Mouse (Mus musculus) limb, embryonic 11.5 days (tissue): ENCODE data around the gene Maml2. TPM values are rescaled to one million over a fixed set of nuclear protein-coding genes. Genes with fewer than 3 reads are reported as not detected.

Source experiments
- ATAC-seq: fragments of 200-750 bp; cut with Nextera tagmentation; 2 replicates; pipeline ENCODE4 v1.8.0; 2017; ENCODE audit warnings: low read depth; ENCODE audit not compliant: insufficient number of reproducible peaks, low FRiP score, low TSS enrichment
- DNase-seq: peaks from one replicate; pipeline ENCODE4 v3.0.0-alpha.2; 2015; ENCODE audit warnings: low spot score
- H3K27ac ChIP-seq: fragments of 300-500 bp; sonication (generic); replicated peaks from 2 replicates; pipeline ENCODE4 v1.5.1; 2014; ENCODE audit warnings: low read depth, mild to moderate bottlenecking, low read length
- H3K27me3 ChIP-seq: fragments of 300-500 bp; sonication (generic); 2 replicates; pipeline ENCODE4 v1.6.1; 2014; ENCODE audit warnings: mild to moderate bottlenecking, low read length, mixed read lengths; ENCODE audit not compliant: control insufficient read depth, insufficient read depth
- H3K36me3 ChIP-seq: fragments of 300-500 bp; sonication (generic); 2 replicates; pipeline ENCODE4 v1.6.1; 2014; ENCODE audit warnings: mild to moderate bottlenecking, low read length, moderate library complexity, mixed read lengths; ENCODE audit not compliant: control insufficient read depth, insufficient read depth
- H3K4me1 ChIP-seq: fragments of 300-500 bp; sonication (generic); 2 replicates; pipeline ENCODE4 v1.6.1; 2014; ENCODE audit warnings: low read length, mixed read lengths; ENCODE audit not compliant: control insufficient read depth, insufficient read depth
- H3K4me2 ChIP-seq: fragments of 300-500 bp; sonication (generic); 2 replicates; pipeline ENCODE4 v1.6.1; 2014; ENCODE audit warnings: low read depth, mild to moderate bottlenecking, moderate library complexity; ENCODE audit not compliant: severe bottlenecking
- H3K4me3 ChIP-seq: fragments of 300-500 bp; sonication (generic); 2 replicates; pipeline ENCODE4 v1.5.1; 2014; ENCODE audit warnings: low read depth, low read length
- H3K9ac ChIP-seq: fragments of 300-500 bp; sonication (generic); 2 replicates; pipeline ENCODE4 v1.6.1; 2014; ENCODE audit warnings: mild to moderate bottlenecking, low read length
- H3K9me3 ChIP-seq: fragments of 300-500 bp; sonication (generic); 2 replicates; pipeline ENCODE4 v1.6.1; 2016; ENCODE audit warnings: low read length; ENCODE audit not compliant: control insufficient read depth
- WGBS: fragments of 180-500 bp; shearing (Covaris S2); extraction: QIAGEN DNeasy Blood & Tissue Kit; methylation state at CpG from one replicate; pipeline ENCODE4 v1.1.7; 2014; 5-methylcytosine and 5-hydroxymethylcytosine counted together
- polyA plus RNA-seq: library from polyadenylated mRNA; unstranded; fragments of >200 nt; fragmentation: Nextera tagmentation; extraction: Ambion mirVana; gene quantifications from 2 replicates; pipeline ENCODE4 v1.2.1, GENCODE M21; 2014

Gene Maml2
- polyA plus RNA-seq, 1 experiment from 2014 or later = 9.3 TPM

- Histone ChIP-seq H3K9ac (no peak overlapping the region), H3K27ac (no peak overlapping the region), H3K4me2 (no peak overlapping the region), H3K4me3 (no peak overlapping the region), H3K27me3 (no peaks in the 10 kb centered on the region), H3K36me3 (no peaks in the 10 kb centered on the region), H3K9me3 (no peaks in the 10 kb centered on the region), H3K4me1 (peaks cover 14% of the 10 kb centered on the region; the same call in 1 of the 2 replicates)
- WGBS = 91% methylated on average over 1 of the region's 1 CpGs
- no peak for DNase-seq
- no peak for ATAC-seq
Observed at GRCm38 (mm10) chr9:13588786-13589185, 291.0 kb downstream of the Maml2 start.

DNA sequence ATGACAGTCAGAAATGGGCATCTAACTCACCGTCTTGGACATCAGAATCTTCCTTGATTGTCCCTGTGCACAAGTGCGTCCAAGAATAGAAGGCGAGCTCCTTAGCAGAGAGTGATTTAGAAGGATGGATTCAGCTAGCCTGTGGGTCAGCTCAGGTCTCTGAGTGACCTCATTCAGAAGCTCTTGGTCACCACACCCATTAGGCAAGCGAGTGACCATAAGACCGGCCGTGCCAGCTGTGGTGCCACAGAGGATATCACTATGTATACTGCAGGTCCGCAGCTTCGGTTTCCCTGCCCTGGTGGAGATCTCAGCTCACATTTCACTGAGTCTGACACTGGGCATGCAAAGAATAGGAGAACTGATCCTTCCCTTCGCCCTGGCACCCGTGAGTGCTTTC is 294.9 kb downstream of the Maml2 start:
- Histone ChIP-seq H3K4me3 (no peak overlapping the region), H3K27ac (no peak overlapping the region), H3K36me3 (no peaks in the 10 kb centered on the region), H3K9me3 (no peaks in the 10 kb centered on the region), H3K27me3 (no peaks in the 10 kb centered on the region), H3K9ac (no peak overlapping the region), H3K4me1 (no peaks in the 10 kb centered on the region), H3K4me2 (no peak overlapping the region)
- no peak for DNase-seq
- no peak for ATAC-seq
- 91% methylated on average over 10 of the region's 10 CpGs for WGBS

DNA sequence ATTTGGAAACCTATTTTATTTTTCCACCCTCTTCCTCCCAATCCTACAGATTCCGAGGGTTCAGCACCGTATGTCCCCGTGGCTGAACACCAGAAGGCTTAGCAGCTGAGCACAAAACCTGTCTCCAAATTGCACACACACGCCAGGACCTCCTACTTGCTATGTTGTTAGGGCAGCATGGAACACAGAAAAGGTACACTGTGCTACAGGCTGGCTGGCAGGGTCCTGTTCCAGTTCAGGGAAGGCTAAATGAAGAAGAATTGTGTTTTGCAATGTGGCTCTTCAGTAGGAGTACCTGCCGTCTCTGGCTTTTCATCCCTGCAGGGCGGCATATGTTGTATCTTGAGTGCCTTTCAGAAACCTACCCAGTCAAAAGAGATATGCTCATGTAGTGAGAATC is 300.0 kb downstream of the Maml2 start:
- no peaks in the 10 kb centered on the region for H3K27me3 ChIP-seq
- 90% methylated on average over 6 of the region's 6 CpGs for WGBS
- DNase-seq (no peak), ATAC-seq (no peak)
- no peak overlapping the region for H3K9ac ChIP-seq
- no peaks in the 10 kb centered on the region for H3K36me3 ChIP-seq
- H3K27ac ChIP-seq = no peak overlapping the region
- no peaks in the 10 kb centered on the region for H3K4me1 ChIP-seq
- no peak overlapping the region for H3K4me2 ChIP-seq
- no peak overlapping the region for H3K4me3 ChIP-seq
- H3K9me3 ChIP-seq = no peaks in the 10 kb centered on the region

- Histone ChIP-seq H3K4me3 (no peak overlapping the region), H3K9me3 (no peaks in the 10 kb centered on the region), H3K9ac (no peak overlapping the region), H3K4me2 (no peak overlapping the region), H3K4me1 (no peaks in the 10 kb centered on the region), H3K27ac (no peak overlapping the region), H3K27me3 (no peaks in the 10 kb centered on the region), H3K36me3 (no peaks in the 10 kb centered on the region)
- ATAC-seq (no peak), DNase-seq (no peak)
- 77% methylated on average over 4 of the region's 4 CpGs for WGBS
Observed at GRCm38 (mm10) chr9:13598596-13599333, 301.0 kb downstream of the Maml2 start.

GRCm38 (mm10) chr9:13599334-13599614 is 301.5 kb downstream of the Maml2 start:
- ATAC-seq (no peak), DNase-seq (no peak)
- Histone ChIP-seq H3K4me2 (no peak overlapping the region), H3K9me3 (no peaks in the 10 kb centered on the region), H3K27ac (no peak overlapping the region), H3K4me3 (no peak overlapping the region), H3K4me1 (no peaks in the 10 kb centered on the region), H3K27me3 (no peaks in the 10 kb centered on the region), H3K9ac (no peak overlapping the region), H3K36me3 (no peaks in the 10 kb centered on the region)
- WGBS = 90% methylated on average over 3 of the region's 3 CpGs

- Histone ChIP-seq H3K27ac (no peak overlapping the region), H3K36me3 (no peaks in the 10 kb centered on the region), H3K4me3 (no peak overlapping the region), H3K9ac (no peak overlapping the region), H3K9me3 (no peaks in the 10 kb centered on the region), H3K27me3 (no peaks in the 10 kb centered on the region), H3K4me1 (no peaks in the 10 kb centered on the region), H3K4me2 (no peak overlapping the region)
- DNase-seq (no peak), ATAC-seq (no peak)
- WGBS = 91% methylated on average over 6 of the region's 6 CpGs
Observed at GRCm38 (mm10) chr9:13599800-13600199, 302.0 kb downstream of the Maml2 start.

DNA sequence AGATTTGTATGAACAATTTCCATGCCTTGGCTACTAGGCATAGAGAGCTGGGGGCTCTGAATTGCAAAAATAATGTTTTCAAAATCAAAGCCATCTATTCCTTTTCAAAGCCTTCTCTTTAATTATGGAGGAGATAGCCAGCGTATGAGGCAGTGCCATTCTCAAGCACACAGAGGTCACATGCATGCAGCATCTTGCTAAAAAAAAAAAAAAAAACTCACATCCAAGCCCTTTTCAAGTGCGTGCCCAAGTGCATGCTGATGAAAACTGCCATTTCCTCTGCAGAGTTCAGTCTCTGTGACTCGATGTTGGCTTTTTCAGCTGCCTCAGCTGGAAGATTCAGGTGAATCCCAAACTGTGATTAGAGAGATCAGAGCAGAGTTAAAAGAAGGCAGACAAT is 304.0 kb downstream of the Maml2 start:
- Histone ChIP-seq H3K9ac (no peak overlapping the region), H3K27me3 (no peaks in the 10 kb centered on the region), H3K36me3 (no peaks in the 10 kb centered on the region), H3K4me2 (no peak overlapping the region), H3K9me3 (no peaks in the 10 kb centered on the region), H3K27ac (no peak overlapping the region), H3K4me1 (no peaks in the 10 kb centered on the region), H3K4me3 (no peak overlapping the region)
- ATAC-seq (no peak), DNase-seq (no peak)
- WGBS = 86% methylated on average over 3 of the region's 3 CpGs

GRCm38 (mm10) chr9:13603533-13604143 is 305.9 kb downstream of the Maml2 start:
- 80% methylated on average over 8 of the region's 8 CpGs for WGBS
- no peaks in the 10 kb centered on the region for H3K36me3 ChIP-seq
- H3K4me2 ChIP-seq = no peak overlapping the region
- H3K27ac ChIP-seq = no peak overlapping the region
- H3K4me3 ChIP-seq = no peak overlapping the region
- ATAC-seq (no peak), DNase-seq (no peak)
- no peaks in the 10 kb centered on the region for H3K9me3 ChIP-seq
- H3K9ac ChIP-seq = no peak overlapping the region
- no peaks in the 10 kb centered on the region for H3K4me1 ChIP-seq
- no peaks in the 10 kb centered on the region for H3K27me3 ChIP-seq
